Mouse (Mus musculus): Measurements from ENCODE around the gene Patj. TPM values are rescaled to one million over a fixed set of nuclear protein-coding genes. Genes with fewer than 3 reads are reported as not detected.

Gene Patj
- polyA plus RNA-seq, 1 experiment, result 22.3 TPM

DNA sequence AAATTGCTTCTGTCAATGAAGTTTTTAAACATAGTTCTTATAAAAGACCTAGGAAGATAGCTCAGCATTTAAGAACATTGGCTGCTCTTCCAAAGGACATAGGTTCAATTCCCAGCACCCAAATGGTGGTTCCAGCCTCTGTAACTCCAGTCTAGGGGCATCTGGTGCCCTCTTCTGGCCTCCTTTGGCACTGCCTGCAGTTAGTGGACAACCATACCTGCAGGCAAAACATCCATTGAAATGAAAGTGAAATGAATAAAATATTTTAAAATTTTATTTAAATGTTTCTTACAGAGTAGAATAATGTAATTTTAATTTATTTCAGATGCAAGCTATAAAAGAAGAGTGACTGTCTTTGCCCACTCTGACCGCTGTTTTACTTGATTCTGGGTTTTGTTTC, 294.4 kb downstream of the Patj start:
- H3K4me2 ChIP-seq (ENCODE audit: low read depth), result no peak overlapping the region
- H3ac ChIP-seq (ENCODE audit: control insufficient read depth, insufficient read length), result no peak overlapping the region
- no peaks in the 10 kb centered on the region for H3K36me3 ChIP-seq (ENCODE audit: control insufficient read depth, insufficient read depth)
- TF ChIP-seq MAX (IDR thresholded peaks at IDR 0.05; ENCODE audit: low read depth), result no peak
- no peak for TF ChIP-seq POLR2AphosphoS2 (IDR thresholded peaks at IDR 0.05; ENCODE audit: insufficient read length, low read depth)
- no peaks in the 10 kb centered on the region for H3K27me3 ChIP-seq (ENCODE audit: control insufficient read depth, insufficient read depth, insufficient read length)
- H3K4me3 ChIP-seq, result no peak overlapping the region
- no peaks in the 10 kb centered on the region for H3K79me2 ChIP-seq (ENCODE audit: control insufficient read depth, insufficient read depth)

DNA sequence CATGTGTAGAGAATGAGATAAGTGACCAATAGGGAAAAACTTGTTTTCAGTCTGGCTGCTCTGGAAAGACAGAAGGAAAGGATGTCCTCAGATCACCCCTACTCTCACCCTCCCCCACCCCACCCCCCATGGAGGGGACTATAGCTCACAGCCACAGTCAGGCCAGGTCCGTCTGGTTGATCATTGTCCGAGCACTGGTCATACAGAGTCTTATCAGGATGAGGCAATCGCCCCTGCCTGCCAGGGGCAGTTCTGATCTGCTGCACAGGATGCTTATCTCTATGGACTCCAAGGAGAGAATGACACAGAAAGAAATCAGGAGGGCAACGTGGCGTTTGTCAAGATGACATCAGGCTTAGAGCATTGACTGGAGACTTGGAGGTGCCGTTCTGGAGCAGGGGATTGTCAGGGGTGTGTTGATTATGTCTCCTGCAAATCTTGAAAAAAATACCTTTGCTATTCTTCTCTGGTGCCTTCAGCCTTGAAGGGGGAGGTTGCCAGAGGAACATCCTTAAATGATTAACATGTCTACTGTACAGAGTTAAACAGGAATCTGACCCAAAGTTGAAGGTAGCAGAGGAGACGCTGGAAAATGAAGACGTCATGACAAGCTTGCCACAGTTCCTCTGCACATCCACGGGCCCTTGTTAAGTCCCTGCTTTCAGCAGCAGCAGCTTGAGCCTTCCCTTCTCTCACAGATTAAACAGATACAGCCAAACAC, 298.0 kb downstream of the Patj start:
- no peak overlapping the region for H3K4me3 ChIP-seq
- H3K4me2 ChIP-seq (ENCODE audit: low read depth), result no peak overlapping the region
- H3K27me3 ChIP-seq (ENCODE audit: control insufficient read depth, insufficient read depth, insufficient read length), result no peaks in the 10 kb centered on the region
- no peak overlapping the region for H3ac ChIP-seq (ENCODE audit: control insufficient read depth, insufficient read length)
- TF ChIP-seq CEBPB (IDR thresholded peaks at IDR 0.05; ENCODE audit: insufficient read depth, poor library complexity, severe bottlenecking) (no peak), SRF (IDR thresholded peaks at IDR 0.05; ENCODE audit: control insufficient read depth, insufficient read length, low read depth) (no peak), REST (IDR thresholded peaks at IDR 0.05; ENCODE audit: insufficient read depth, insufficient read length) (no peak), POLR2A (IDR thresholded peaks at IDR 0.05; ENCODE audit: insufficient read length, low read depth) (no peak), TCF12 (IDR thresholded peaks at IDR 0.05; ENCODE audit: insufficient read depth, poor library complexity, severe bottlenecking) (no peak), MYOD1 (IDR thresholded peaks at IDR 0.05; ENCODE audit: control insufficient read depth in 1 of 3, insufficient read length in 2 of 3, low read depth in 2 of 3) (no peak), TCF3 (IDR thresholded peaks at IDR 0.05; ENCODE audit: insufficient read length, low read depth) (no peak), E2F4 (IDR thresholded peaks at IDR 0.05; ENCODE audit: insufficient read depth) (no peak)
- H3K79me2 ChIP-seq (ENCODE audit: control insufficient read depth, insufficient read depth), result no peaks in the 10 kb centered on the region
- no peaks in the 10 kb centered on the region for H3K36me3 ChIP-seq (ENCODE audit: control insufficient read depth, insufficient read depth)

DNA sequence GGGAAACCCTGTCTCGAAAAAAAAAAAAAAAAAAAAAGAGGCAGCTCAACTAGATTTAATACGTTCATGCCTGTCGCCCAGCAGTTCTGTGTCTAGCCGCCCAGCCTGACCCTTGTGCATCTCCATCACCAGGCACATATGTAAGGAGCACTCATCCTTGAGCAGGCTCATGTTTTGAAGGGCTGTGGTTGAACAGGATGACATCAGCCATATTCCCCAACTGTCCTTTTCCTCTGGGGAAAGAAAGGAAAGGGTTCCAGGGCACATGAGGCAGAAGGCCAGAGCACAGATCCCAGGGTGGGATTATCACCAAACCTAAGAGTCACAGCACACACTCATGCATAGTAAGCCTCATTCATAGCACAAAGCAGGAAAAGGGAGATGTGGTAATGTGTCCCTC, 302.3 kb downstream of the Patj start:
- H3K27me3 ChIP-seq (ENCODE audit: control insufficient read depth, insufficient read depth, insufficient read length), result no peaks in the 10 kb centered on the region
- no peak for TF ChIP-seq CEBPB (IDR thresholded peaks at IDR 0.05; ENCODE audit: insufficient read depth, poor library complexity, severe bottlenecking)
- no peaks in the 10 kb centered on the region for H3K36me3 ChIP-seq (ENCODE audit: control insufficient read depth, insufficient read depth)
- H3K79me2 ChIP-seq (ENCODE audit: control insufficient read depth, insufficient read depth), result no peaks in the 10 kb centered on the region
- no peak overlapping the region for H3ac ChIP-seq (ENCODE audit: control insufficient read depth, insufficient read length)
- no peak overlapping the region for H3K4me2 ChIP-seq (ENCODE audit: low read depth)
- H3K4me3 ChIP-seq, result no peak overlapping the region

DNA sequence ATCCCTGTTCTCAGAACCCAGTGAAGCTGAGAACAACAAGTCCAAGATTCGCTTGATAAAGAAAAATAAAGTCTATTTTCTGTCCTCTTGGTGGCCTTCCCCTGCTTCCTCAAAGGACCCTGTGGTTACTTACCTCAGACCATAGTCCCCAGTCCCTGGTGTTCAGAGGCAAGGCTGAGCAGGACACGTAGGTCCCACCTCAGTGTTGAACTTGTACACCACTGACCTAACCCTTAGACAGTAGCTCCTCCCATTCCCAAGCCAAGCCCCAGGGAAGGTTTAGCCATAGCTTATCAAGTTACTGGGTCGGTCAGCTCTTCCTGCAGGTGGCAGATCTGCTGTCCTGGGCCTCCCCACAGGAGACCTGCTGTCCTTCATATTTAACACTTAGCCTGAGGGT, 303.3 kb downstream of the Patj start:
- Histone ChIP-seq H3ac (ENCODE audit: control insufficient read depth, insufficient read length) (no peak overlapping the region), H3K27me3 (ENCODE audit: control insufficient read depth, insufficient read depth, insufficient read length) (no peaks in the 10 kb centered on the region), H3K4me3 (no peak overlapping the region), H3K79me2 (ENCODE audit: control insufficient read depth, insufficient read depth) (no peaks in the 10 kb centered on the region), H3K4me2 (ENCODE audit: low read depth) (no peak overlapping the region), H3K36me3 (ENCODE audit: control insufficient read depth, insufficient read depth) (no peaks in the 10 kb centered on the region)
- TF ChIP-seq TCF12 (IDR thresholded peaks at IDR 0.05; ENCODE audit: insufficient read depth, poor library complexity, severe bottlenecking) (no peak), E2F4 (IDR thresholded peaks at IDR 0.05; ENCODE audit: insufficient read depth) (no peak), POLR2A (IDR thresholded peaks at IDR 0.05; ENCODE audit: insufficient read length, low read depth) (no peak), MAX (IDR thresholded peaks at IDR 0.05; ENCODE audit: low read depth) (no peak), SRF (IDR thresholded peaks at IDR 0.05; ENCODE audit: control insufficient read depth, insufficient read length, low read depth) (no peak), REST (IDR thresholded peaks at IDR 0.05; ENCODE audit: insufficient read depth, insufficient read length) (no peak), CEBPB (IDR thresholded peaks at IDR 0.05; ENCODE audit: insufficient read depth, poor library complexity, severe bottlenecking) (no peak), MYOG (IDR thresholded peaks at IDR 0.05; ENCODE audit: control insufficient read depth in 1 of 3, insufficient read depth in 1 of 3, insufficient read length in 2 of 3, low read depth in 2 of 3) (no peak)

DNA sequence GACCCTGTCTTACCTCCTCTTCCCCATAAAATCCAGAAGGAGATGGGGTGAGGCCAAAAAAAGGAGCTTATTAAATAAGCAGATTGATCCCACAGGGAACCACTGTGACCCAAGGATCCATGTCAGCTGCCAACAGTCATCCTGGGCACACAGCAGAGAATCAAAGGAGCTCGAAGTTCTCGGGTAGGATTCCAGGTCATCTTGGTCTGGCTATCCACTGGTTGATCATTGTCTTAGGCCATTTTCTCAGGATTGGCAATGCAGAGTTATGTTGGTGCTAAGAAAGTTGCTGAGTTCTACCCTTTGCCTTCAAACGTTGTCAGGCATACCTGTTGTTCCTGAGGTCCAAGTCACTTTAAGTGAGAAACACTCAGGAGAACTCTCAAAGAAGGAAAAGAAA, 304.6 kb downstream of the Patj start:
- Histone ChIP-seq H3ac (ENCODE audit: control insufficient read depth, insufficient read length) (no peak overlapping the region), H3K27me3 (ENCODE audit: control insufficient read depth, insufficient read depth, insufficient read length) (no peaks in the 10 kb centered on the region), H3K79me2 (ENCODE audit: control insufficient read depth, insufficient read depth) (no peaks in the 10 kb centered on the region), H3K4me2 (ENCODE audit: low read depth) (no peak overlapping the region), H3K36me3 (ENCODE audit: control insufficient read depth, insufficient read depth) (no peaks in the 10 kb centered on the region), H3K4me3 (no peak overlapping the region)
- TF ChIP-seq REST (IDR thresholded peaks at IDR 0.05; ENCODE audit: insufficient read depth, insufficient read length) (no peak), MYOG (IDR thresholded peaks at IDR 0.05; ENCODE audit: control insufficient read depth in 1 of 3, insufficient read depth in 1 of 3, insufficient read length in 2 of 3, low read depth in 2 of 3) (no peak), CEBPB (IDR thresholded peaks at IDR 0.05; ENCODE audit: insufficient read depth, poor library complexity, severe bottlenecking) (no peak), E2F4 (IDR thresholded peaks at IDR 0.05; ENCODE audit: insufficient read depth) (no peak), USF1 (IDR thresholded peaks at IDR 0.05; ENCODE audit: low read depth) (no peak), SRF (IDR thresholded peaks at IDR 0.05; ENCODE audit: control insufficient read depth, insufficient read length, low read depth) (no peak), MAX (IDR thresholded peaks at IDR 0.05; ENCODE audit: low read depth) (no peak), POLR2A (IDR thresholded peaks at IDR 0.05; ENCODE audit: insufficient read length, low read depth) (no peak), TCF3 (IDR thresholded peaks at IDR 0.05; ENCODE audit: insufficient read length, low read depth) (no peak), MYOD1 (IDR thresholded peaks at IDR 0.05; ENCODE audit: control insufficient read depth in 1 of 3, insufficient read length in 2 of 3, low read depth in 2 of 3) (no peak), POLR2AphosphoS2 (IDR thresholded peaks at IDR 0.05; ENCODE audit: insufficient read length, low read depth) (no peak), TCF12 (IDR thresholded peaks at IDR 0.05; ENCODE audit: insufficient read depth, poor library complexity, severe bottlenecking) (no peak)
